16 mouse cellular contexts compared by ENCODE assay signal in the genomic region with DNA sequence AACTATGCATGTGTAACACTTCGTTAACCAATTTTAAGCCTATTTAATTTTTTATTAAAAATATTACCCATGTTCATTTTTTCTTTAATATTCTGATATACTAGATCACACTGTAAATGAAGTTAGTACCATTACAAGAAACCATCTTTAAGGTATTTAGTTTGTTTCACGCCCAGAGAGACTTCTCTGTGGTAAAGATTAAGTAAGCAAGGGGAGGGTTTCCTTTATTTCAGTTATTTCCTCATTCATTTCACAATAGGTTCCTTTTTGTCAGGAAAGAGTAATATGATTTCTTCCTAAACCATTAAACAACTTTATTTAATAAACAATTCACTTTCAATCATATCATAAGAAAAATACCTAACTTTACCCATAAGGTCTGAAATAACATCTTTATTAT.
"Had no signal": no experiment of that assay in that cellular context is flagged by ENCODE, and none has a peak within 500 bp of the region (broad histone marks: within the 10 kb centered on the region; RNA-seq: fewer than 3 reads in every experiment).

No protein-coding gene starts in this region.

- ATAC-seq: hindbrain, postnatal 0 days; intestine, embryonic 16.5 days; liver, embryonic 12.5 days had no signal

- DNase-seq: gastrocnemius, postnatal 14 days; gastrocnemius, postnatal 36 days; heart, adult 18-20 months; heart, postnatal 14 days; heart, postnatal 36 days; kidney, adult 11 months; kidney, adult 2 months; kidney, adult 9 months; kidney, postnatal 14 days; kidney, postnatal 36 days; layer of hippocampus, adult 9-11 months; layer of hippocampus, postnatal 36 days; left cerebral cortex, postnatal 4 days had no signal
